Mouse (Mus musculus) limb, embryonic 11.5 days (tissue): ENCODE results near the gene Faim. TPM values are rescaled to one million over a fixed set of nuclear protein-coding genes. Genes with fewer than 3 reads are reported as not detected.

ENCODE experiments used
- ATAC-seq: fragments of 200-750 bp; cut with Nextera tagmentation; 2 replicates; pipeline ENCODE4 v1.8.0; 2017; ENCODE audit warnings: low read depth; ENCODE audit not compliant: insufficient number of reproducible peaks, low FRiP score, low TSS enrichment
- DNase-seq: peaks from one replicate; pipeline ENCODE4 v3.0.0-alpha.2; 2015; ENCODE audit warnings: low spot score
- H3K27ac ChIP-seq: fragments of 300-500 bp; sonication (generic); replicated peaks from 2 replicates; pipeline ENCODE4 v1.5.1; 2014; ENCODE audit warnings: low read depth, mild to moderate bottlenecking, low read length
- H3K27me3 ChIP-seq: fragments of 300-500 bp; sonication (generic); 2 replicates; pipeline ENCODE4 v1.6.1; 2014; ENCODE audit warnings: mild to moderate bottlenecking, low read length, mixed read lengths; ENCODE audit not compliant: control insufficient read depth, insufficient read depth
- H3K36me3 ChIP-seq: fragments of 300-500 bp; sonication (generic); 2 replicates; pipeline ENCODE4 v1.6.1; 2014; ENCODE audit warnings: mild to moderate bottlenecking, low read length, moderate library complexity, mixed read lengths; ENCODE audit not compliant: control insufficient read depth, insufficient read depth
- H3K4me1 ChIP-seq: fragments of 300-500 bp; sonication (generic); 2 replicates; pipeline ENCODE4 v1.6.1; 2014; ENCODE audit warnings: low read length, mixed read lengths; ENCODE audit not compliant: control insufficient read depth, insufficient read depth
- H3K4me2 ChIP-seq: fragments of 300-500 bp; sonication (generic); 2 replicates; pipeline ENCODE4 v1.6.1; 2014; ENCODE audit warnings: low read depth, mild to moderate bottlenecking, moderate library complexity; ENCODE audit not compliant: severe bottlenecking
- H3K4me3 ChIP-seq: fragments of 300-500 bp; sonication (generic); 2 replicates; pipeline ENCODE4 v1.5.1; 2014; ENCODE audit warnings: low read depth, low read length
- H3K9ac ChIP-seq: fragments of 300-500 bp; sonication (generic); 2 replicates; pipeline ENCODE4 v1.6.1; 2014; ENCODE audit warnings: mild to moderate bottlenecking, low read length
- H3K9me3 ChIP-seq: fragments of 300-500 bp; sonication (generic); 2 replicates; pipeline ENCODE4 v1.6.1; 2016; ENCODE audit warnings: low read length; ENCODE audit not compliant: control insufficient read depth
- WGBS: fragments of 180-500 bp; shearing (Covaris S2); extraction: QIAGEN DNeasy Blood & Tissue Kit; methylation state at CpG from one replicate; pipeline ENCODE4 v1.1.7; 2014; 5-methylcytosine and 5-hydroxymethylcytosine counted together
- polyA plus RNA-seq: library from polyadenylated mRNA; unstranded; fragments of >200 nt; fragmentation: Nextera tagmentation; extraction: Ambion mirVana; gene quantifications from 2 replicates; pipeline ENCODE4 v1.2.1, GENCODE M21; 2014

The Faim gene
- polyA plus RNA-seq, 1 experiment from 2014 or later, result 58.5 TPM

- WGBS, result 89% methylated on average over 4 of the region's 4 CpGs
- H3K27ac ChIP-seq, result no peak overlapping the region
- H3K27me3 ChIP-seq, result no peaks in the 10 kb centered on the region
- no peak overlapping the region for H3K4me3 ChIP-seq
- H3K9me3 ChIP-seq, result no peaks in the 10 kb centered on the region
- no peak overlapping the region for H3K4me2 ChIP-seq
- no peak for DNase-seq
- H3K4me1 ChIP-seq, result no peaks in the 10 kb centered on the region
- no peak for ATAC-seq
- no peak overlapping the region for H3K9ac ChIP-seq
- H3K36me3 ChIP-seq, result no peaks in the 10 kb centered on the region
Measured at GRCm38 (mm10) chr9:99042641-99043040, 56.5 kb downstream of the Faim start.

GRCm38 (mm10) chr9:99044761-99045160 is 58.6 kb downstream of the Faim start:
- H3K27ac ChIP-seq, result no peak overlapping the region
- H3K36me3 ChIP-seq, result no peaks in the 10 kb centered on the region
- H3K4me3 ChIP-seq, result no peak overlapping the region
- ATAC-seq (no peak), DNase-seq (no peak)
- H3K4me2 ChIP-seq, result no peak overlapping the region
- WGBS, result 87% methylated on average over 8 of the region's 8 CpGs
- no peaks in the 10 kb centered on the region for H3K27me3 ChIP-seq
- no peaks in the 10 kb centered on the region for H3K9me3 ChIP-seq
- H3K9ac ChIP-seq, result no peak overlapping the region
- no peaks in the 10 kb centered on the region for H3K4me1 ChIP-seq

- ATAC-seq (no peak), DNase-seq (no peak)
- Histone ChIP-seq H3K27ac (no peak overlapping the region), H3K9ac (no peak overlapping the region), H3K27me3 (no peaks in the 10 kb centered on the region), H3K4me2 (no peak overlapping the region), H3K4me1 (no peaks in the 10 kb centered on the region), H3K4me3 (no peak overlapping the region), H3K9me3 (no peaks in the 10 kb centered on the region), H3K36me3 (no peaks in the 10 kb centered on the region)
- 91% methylated on average over 1 of the region's 1 CpGs for WGBS
Measured at GRCm38 (mm10) chr9:99048724-99049250, 62.6 kb downstream of the Faim start.

DNA sequence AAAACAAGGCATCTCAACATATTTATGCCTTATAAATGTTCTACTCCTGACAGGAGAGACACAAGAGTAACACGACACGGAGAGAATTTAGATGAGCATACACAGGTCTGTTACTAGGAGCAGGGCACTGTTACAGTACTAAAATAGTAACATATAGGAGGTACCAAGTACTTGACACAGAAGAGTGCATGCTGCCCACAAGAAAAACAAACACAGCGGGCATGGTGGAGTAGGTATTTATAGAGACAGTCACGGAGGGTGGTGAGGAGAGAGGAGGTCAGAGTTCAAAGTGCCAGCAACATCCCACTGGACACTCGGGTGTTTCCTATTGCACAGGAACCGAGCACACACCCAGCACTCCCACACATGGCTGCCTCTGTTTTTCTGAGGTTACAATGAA is 63.6 kb downstream of the Faim start:
- Histone ChIP-seq H3K36me3 (no peaks in the 10 kb centered on the region), H3K9ac (no peak overlapping the region), H3K4me1 (no peaks in the 10 kb centered on the region), H3K27ac (no peak overlapping the region), H3K4me3 (no peak overlapping the region), H3K9me3 (no peaks in the 10 kb centered on the region), H3K4me2 (no peak overlapping the region), H3K27me3 (no peaks in the 10 kb centered on the region)
- no peak for ATAC-seq
- no peak for DNase-seq
- 74% methylated on average over 6 of the region's 6 CpGs for WGBS

Other genes starting within 250 kb of the Faim start
- not detected in 2 replicates for gene Prr23a1, start 143.9 kb upstream of the Faim start, polyA plus RNA-seq
- gene Prr23a2, start 129.9 kb upstream of the Faim start, polyA plus RNA-seq, result not detected in 2 replicates
- 0.13 TPM in 1 of 2 replicates, not detected in the other for gene Prr23a3, start 121.6 kb upstream of the Faim start, polyA plus RNA-seq
- gene 7420426K07Rik, start 83.3 kb upstream of the Faim start, polyA plus RNA-seq, result not detected in 2 replicates
- gene Foxl2, start 31.1 kb upstream of the Faim start, polyA plus RNA-seq, result not detected in 2 replicates
- gene Gm1123, start 49.3 kb downstream of the Faim start, polyA plus RNA-seq, result not detected in 2 replicates
- 0.41 and 0.51 TPM in 2 replicates for gene Pik3cb, start 154.2 kb downstream of the Faim start, polyA plus RNA-seq